Mouse (Mus musculus) CH12.LX (cell line): ENCODE measurements around the gene Vmn2r62.

Experiments
- CHD1 ChIP-seq: IDR thresholded peaks from 2 replicates; pipeline ENCODE4 v1.6.1; 2012; ENCODE audit warnings: low read depth, low read length, improper control_type of control experiment, inconsistent platforms
- EP300 ChIP-seq: IDR thresholded peaks from 2 replicates; pipeline ENCODE4 v1.6.1; 2011; ENCODE audit warnings: low read length, improper control_type of control experiment
- JUND ChIP-seq: conservative IDR thresholded peaks from 2 replicates; pipeline ENCODE4 v1.6.1; 2011; ENCODE audit warnings: low read depth, low read length, improper control_type of control experiment
- KAT2A ChIP-seq: IDR thresholded peaks from 2 replicates; pipeline ENCODE4 v1.6.1; 2012; ENCODE audit warnings: low read length, improper control_type of control experiment, inconsistent platforms; ENCODE audit not compliant: insufficient replicate concordance
- NELFE ChIP-seq: IDR thresholded peaks from 2 replicates; pipeline ENCODE4 v1.6.1; 2011; ENCODE audit warnings: low read depth, low read length, improper control_type of control experiment
- PAX5 ChIP-seq: IDR thresholded peaks from 2 replicates; pipeline ENCODE4 v1.6.1; 2012; ENCODE audit warnings: low read length, inconsistent platforms, mixed read lengths
- POLR2A ChIP-seq: IDR thresholded peaks from 2 replicates; pipeline ENCODE4 v1.6.1; 2011; ENCODE audit warnings: low read depth, mild to moderate bottlenecking, improper control_type of control experiment, low read length
- RAD21 ChIP-seq: IDR thresholded peaks from 2 replicates; pipeline ENCODE4 v1.6.1; 2011; ENCODE audit warnings: low read depth, mild to moderate bottlenecking, low read length, improper control_type of control experiment, moderate library complexity
- TBP ChIP-seq: conservative IDR thresholded peaks from 2 replicates; pipeline ENCODE4 v1.6.1; 2011; ENCODE audit warnings: low read depth, low read length, improper control_type of control experiment
- USF1 ChIP-seq: IDR thresholded peaks from 2 replicates; pipeline ENCODE4 v1.6.1; 2014; ENCODE audit warnings: low read depth, mild to moderate bottlenecking, inconsistent platforms, low read length, improper control_type of control experiment

DNA sequence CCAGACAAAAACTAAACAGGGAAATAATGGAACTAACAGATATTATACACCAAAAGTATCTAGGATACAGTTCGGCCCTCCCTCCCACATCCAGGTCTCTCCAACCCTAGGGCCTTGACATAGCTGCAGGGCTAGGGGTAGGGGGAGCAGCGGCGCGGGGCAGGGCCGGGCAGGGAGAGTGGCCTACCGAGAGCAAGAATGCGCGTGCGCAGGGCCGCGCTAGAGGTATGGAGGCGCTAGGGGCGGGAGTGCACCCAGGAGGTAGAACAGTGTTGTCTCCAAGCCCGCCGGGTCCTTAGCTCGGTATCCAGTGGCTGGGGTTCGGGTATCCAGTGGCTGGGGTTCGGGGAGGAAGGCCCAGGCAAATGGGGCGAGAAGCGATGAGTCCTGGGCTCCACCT lies 43.5 kb downstream of the Vmn2r62 start:
- TF ChIP-seq TBP (no peak), RAD21 (no peak), POLR2A (no peak), PAX5 (no peak), EP300 (no peak), USF1 (no peak), KAT2A (no peak), CHD1 (no peak), NELFE (no peak), JUND (no peak)
